Mouse (Mus musculus) brain, embryonic 14.5 days (tissue): Measurements from ENCODE around the gene Lingo4.

Experiments used
- CTCF ChIP-seq: fragments of 200-500 bp; IDR thresholded peaks from 2 replicates; pipeline ENCODE4 v1.5.1; 2012; ENCODE audit warnings: inconsistent platforms, mild to moderate bottlenecking, moderate library complexity, borderline replicate concordance; ENCODE audit not compliant: insufficient read depth, insufficient read length; ENCODE audit errors: extremely low read depth
- POLR2A ChIP-seq: fragments of 200-500 bp; IDR thresholded peaks from 2 replicates; pipeline ENCODE4 v1.6.1; 2012; ENCODE audit warnings: mild to moderate bottlenecking, inconsistent platforms, borderline replicate concordance; ENCODE audit not compliant: poor library complexity, insufficient read depth, insufficient read length, severe bottlenecking; ENCODE audit errors: extremely low read depth

- TF ChIP-seq CTCF (no peak), POLR2A (no peak)
Measured at GRCm38 (mm10) chr3:94402451-94402850, 4.1 kb downstream of the Lingo4 start.
